Mouse (Mus musculus): Measurements from ENCODE around the gene Pex11g. TPM values are rescaled to one million over a fixed set of nuclear protein-coding genes. Genes with fewer than 3 reads are reported as not detected.

Pex11g gene
- polyA plus RNA-seq, 1 experiment from 2014 or later: 8.8 TPM

- no peaks in the 10 kb centered on the region for H3K27me3 ChIP-seq (ENCODE audit: insufficient read depth, low read length)
- 82% methylated on average over 12 of the region's 12 CpGs for WGBS
- peaks cover 40% of the 10 kb centered on the region for H3K36me3 ChIP-seq (ENCODE audit: insufficient read depth, low read length)
These were observed 28.0 kb downstream of the Pex11g start for GRCm38 (mm10) chr8:3439510-3439909.

GRCm38 (mm10) chr8:3436492-3436891 is 31.0 kb downstream of the Pex11g start:
- Histone ChIP-seq H3K9me3 (replicated peaks; ENCODE audit: low read length) (no peaks in the 10 kb centered on the region), H3K27me3 (ENCODE audit: insufficient read depth, low read length) (no peaks in the 10 kb centered on the region), H3K9ac (ENCODE audit: low read depth, low read length) (no peak overlapping the region), H3K4me3 (replicated peaks; ENCODE audit: low read depth, low read length) (no peak overlapping the region), H3K4me1 (replicated peaks; ENCODE audit: insufficient read depth, low read length) (no peaks in the 10 kb centered on the region), H3K4me2 (ENCODE audit: low read length) (no peak overlapping the region), H3K36me3 (ENCODE audit: insufficient read depth, low read length) (peaks cover 47% of the 10 kb centered on the region), H3K27ac (no peak overlapping the region)
- DNase-seq (ENCODE audit: low spot score): no peak
- ATAC-seq (replicated peaks; ENCODE audit: low FRiP score, low read depth): no peak
- TF ChIP-seq CTCF (IDR thresholded peaks at IDR 0.05; ENCODE audit: low read depth): no peak
- WGBS: 94% methylated on average over 6 of the region's 6 CpGs

More at GRCm38 (mm10) chr8:3439510-3439909, 28.0 kb downstream of the Pex11g start:
- Histone ChIP-seq H3K9me3 (replicated peaks; ENCODE audit: low read length) (no peaks in the 10 kb centered on the region), H3K4me2 (ENCODE audit: low read length) (no peak overlapping the region), H3K9ac (ENCODE audit: low read depth, low read length) (no peak overlapping the region), H3K4me1 (replicated peaks; ENCODE audit: insufficient read depth, low read length) (no peaks in the 10 kb centered on the region), H3K27ac (no peak overlapping the region), H3K4me3 (replicated peaks; ENCODE audit: low read depth, low read length) (no peak overlapping the region)
- no peak for DNase-seq (ENCODE audit: low spot score)
- no peak for ATAC-seq (replicated peaks; ENCODE audit: low FRiP score, low read depth)
- peak; percentile 50 for TF ChIP-seq CTCF (IDR thresholded peaks at IDR 0.05; ENCODE audit: low read depth)

GRCm38 (mm10) chr8:3431113-3431512 is 36.4 kb downstream of the Pex11g start:
- DNase-seq (ENCODE audit: low spot score) (peak; percentile 53), ATAC-seq (replicated peaks; ENCODE audit: low FRiP score, low read depth) (peak; percentile 58)
- no peak for TF ChIP-seq CTCF (IDR thresholded peaks at IDR 0.05; ENCODE audit: low read depth)
- Histone ChIP-seq H3K4me2 (ENCODE audit: low read length) (no peak overlapping the region), H3K9ac (ENCODE audit: low read depth, low read length) (no peak overlapping the region), H3K4me1 (replicated peaks; ENCODE audit: insufficient read depth, low read length) (no peaks in the 10 kb centered on the region), H3K27me3 (ENCODE audit: insufficient read depth, low read length) (no peaks in the 10 kb centered on the region), H3K9me3 (replicated peaks; ENCODE audit: low read length) (no peaks in the 10 kb centered on the region), H3K36me3 (ENCODE audit: insufficient read depth, low read length) (peaks cover 38% of the 10 kb centered on the region), H3K27ac (peak overlapping the region; percentile 34; the same call in 1 of the 2 replicates), H3K4me3 (replicated peaks; ENCODE audit: low read depth, low read length) (no peak overlapping the region)
- WGBS: 48% methylated on average over 3 of the region's 3 CpGs

GRCm38 (mm10) chr8:3429966-3430365 is 37.5 kb downstream of the Pex11g start:
- no peaks in the 10 kb centered on the region for H3K4me1 ChIP-seq (replicated peaks; ENCODE audit: insufficient read depth, low read length)
- ATAC-seq (replicated peaks; ENCODE audit: low FRiP score, low read depth) (no peak), DNase-seq (ENCODE audit: low spot score) (no peak)
- no peak for TF ChIP-seq CTCF (IDR thresholded peaks at IDR 0.05; ENCODE audit: low read depth)
- H3K4me3 ChIP-seq (replicated peaks; ENCODE audit: low read depth, low read length): no peak overlapping the region
- no peaks in the 10 kb centered on the region for H3K9me3 ChIP-seq (replicated peaks; ENCODE audit: low read length)
- H3K9ac ChIP-seq (ENCODE audit: low read depth, low read length): no peak overlapping the region
- 53% methylated on average over 2 of the region's 2 CpGs for WGBS
- H3K4me2 ChIP-seq (ENCODE audit: low read length): no peak overlapping the region
- H3K36me3 ChIP-seq (ENCODE audit: insufficient read depth, low read length): peaks cover 28% of the 10 kb centered on the region
- no peaks in the 10 kb centered on the region for H3K27me3 ChIP-seq (ENCODE audit: insufficient read depth, low read length)
- peak overlapping the region; percentile 33; the same call in 1 of the 2 replicates for H3K27ac ChIP-seq

GRCm38 (mm10) chr8:3428426-3428825 is 39.1 kb downstream of the Pex11g start:
- no peak overlapping the region for H3K4me3 ChIP-seq (replicated peaks; ENCODE audit: low read depth, low read length)
- H3K36me3 ChIP-seq (ENCODE audit: insufficient read depth, low read length): peaks cover 28% of the 10 kb centered on the region
- H3K27me3 ChIP-seq (ENCODE audit: insufficient read depth, low read length): no peaks in the 10 kb centered on the region
- H3K4me1 ChIP-seq (replicated peaks; ENCODE audit: insufficient read depth, low read length): no peaks in the 10 kb centered on the region
- TF ChIP-seq CTCF (IDR thresholded peaks at IDR 0.05; ENCODE audit: low read depth): no peak
- no peak for ATAC-seq (replicated peaks; ENCODE audit: low FRiP score, low read depth)
- H3K9ac ChIP-seq (ENCODE audit: low read depth, low read length): no peak overlapping the region
- no peak overlapping the region for H3K4me2 ChIP-seq (ENCODE audit: low read length)
- H3K27ac ChIP-seq: no peak overlapping the region
- H3K9me3 ChIP-seq (replicated peaks; ENCODE audit: low read length): no peaks in the 10 kb centered on the region
- DNase-seq (ENCODE audit: low spot score): no peak
- 82% methylated on average over 2 of the region's 2 CpGs for WGBS

GRCm38 (mm10) chr8:3426211-3426610 is 41.3 kb downstream of the Pex11g start:
- DNase-seq (ENCODE audit: low spot score) (no peak), ATAC-seq (replicated peaks; ENCODE audit: low FRiP score, low read depth) (no peak)
- H3K9me3 ChIP-seq (replicated peaks; ENCODE audit: low read length): no peaks in the 10 kb centered on the region
- H3K4me3 ChIP-seq (replicated peaks; ENCODE audit: low read depth, low read length): no peak overlapping the region
- H3K27me3 ChIP-seq (ENCODE audit: insufficient read depth, low read length): no peaks in the 10 kb centered on the region
- H3K27ac ChIP-seq: no peak overlapping the region
- 92% methylated on average over 3 of the region's 3 CpGs for WGBS
- no peaks in the 10 kb centered on the region for H3K4me1 ChIP-seq (replicated peaks; ENCODE audit: insufficient read depth, low read length)
- peaks cover 16% of the 10 kb centered on the region; the same call in 1 of the 2 replicates for H3K36me3 ChIP-seq (ENCODE audit: insufficient read depth, low read length)
- TF ChIP-seq CTCF (IDR thresholded peaks at IDR 0.05; ENCODE audit: low read depth): no peak
- H3K9ac ChIP-seq (ENCODE audit: low read depth, low read length): no peak overlapping the region
- no peak overlapping the region for H3K4me2 ChIP-seq (ENCODE audit: low read length)

GRCm38 (mm10) chr8:3425217-3425616 is 42.3 kb downstream of the Pex11g start:
- no peak overlapping the region for H3K27ac ChIP-seq
- H3K4me1 ChIP-seq (replicated peaks; ENCODE audit: insufficient read depth, low read length): 0 out of 2 replicates have a peak, but pooled peaks cover 4% of the 10 kb centered on the region
- H3K9ac ChIP-seq (ENCODE audit: low read depth, low read length): no peak overlapping the region
- DNase-seq (ENCODE audit: low spot score) (no peak), ATAC-seq (replicated peaks; ENCODE audit: low FRiP score, low read depth) (no peak)
- no peak overlapping the region for H3K4me3 ChIP-seq (replicated peaks; ENCODE audit: low read depth, low read length)
- TF ChIP-seq CTCF (IDR thresholded peaks at IDR 0.05; ENCODE audit: low read depth): no peak
- H3K36me3 ChIP-seq (ENCODE audit: insufficient read depth, low read length): peaks cover 11% of the 10 kb centered on the region; the same call in 1 of the 2 replicates
- H3K27me3 ChIP-seq (ENCODE audit: insufficient read depth, low read length): no peaks in the 10 kb centered on the region
- WGBS: 85% methylated on average over 5 of the region's 5 CpGs
- no peaks in the 10 kb centered on the region for H3K9me3 ChIP-seq (replicated peaks; ENCODE audit: low read length)
- H3K4me2 ChIP-seq (ENCODE audit: low read length): no peak overlapping the region

Measured in kidney, postnatal 0 days (tissue).